Mouse (Mus musculus): ENCODE data around the gene Sidt2.
A peak's percentile ranks its signal among the peaks of the same experiment; 100 is the strongest.

The Sidt2 gene

DNA sequence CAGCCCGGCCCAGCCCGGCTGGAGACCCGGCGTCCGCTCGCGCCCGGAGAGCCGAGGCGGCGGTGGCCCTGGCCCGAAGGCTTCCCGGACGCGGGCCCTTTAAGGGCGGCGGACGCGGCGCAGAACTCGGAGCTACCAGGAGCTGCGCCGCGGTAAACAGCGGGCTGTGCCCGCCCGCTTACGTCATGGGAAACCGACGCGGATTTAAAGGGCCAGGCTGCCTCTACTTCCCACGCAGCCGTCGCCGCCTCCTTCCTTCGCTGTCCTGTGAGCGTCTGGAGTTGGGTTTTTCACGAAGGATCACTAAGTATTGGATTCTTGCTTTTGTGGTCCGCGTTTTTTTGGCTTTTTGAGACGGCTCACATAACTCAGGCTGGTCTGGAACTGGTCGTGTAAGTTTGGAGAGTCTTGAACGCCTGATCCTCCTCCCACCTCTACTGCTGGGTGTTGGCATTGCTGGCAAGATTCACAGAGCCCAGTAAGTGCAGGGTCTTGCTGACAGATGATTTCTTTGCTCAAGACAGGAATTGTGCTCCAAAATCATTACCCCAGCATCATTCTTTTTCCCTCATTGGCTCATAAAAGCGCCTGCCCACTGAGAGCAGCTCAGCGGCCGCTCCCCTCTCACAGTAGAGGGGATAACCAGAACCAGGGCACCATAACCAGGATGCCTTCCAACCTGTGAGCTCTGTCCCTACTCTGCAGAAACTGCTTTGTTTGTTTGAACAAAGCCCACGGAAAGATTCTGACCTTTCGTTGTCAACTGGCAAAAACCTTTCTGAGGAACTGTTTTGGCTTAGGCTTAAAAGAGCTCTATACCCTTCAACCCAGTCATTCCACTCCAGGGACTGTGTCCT lies at the start of gene Sidt2:
Gene Sidt2 (minus strand): TSS at position 152 of the 857 bp plus-strand sequence.
- peak; percentile 86 to 91 for DNase-seq

DNA sequence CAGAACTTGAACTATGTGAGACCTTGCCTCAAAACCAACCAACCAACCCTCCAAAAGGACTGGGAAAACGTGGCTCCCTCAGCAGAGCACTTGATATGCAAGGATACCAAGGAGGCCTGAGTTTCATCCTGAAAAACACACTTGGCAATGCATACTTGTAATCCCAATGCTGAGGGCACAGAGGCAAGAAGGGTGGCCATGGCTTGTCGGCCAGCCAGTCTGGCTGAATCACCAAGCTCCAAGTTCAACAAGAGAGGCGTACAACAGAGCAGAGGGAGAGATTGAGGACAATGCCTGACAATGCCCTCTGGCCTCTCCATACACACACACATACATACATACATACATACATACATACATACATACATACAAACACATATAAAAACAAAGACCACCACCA lies 49.5 kb upstream of the Sidt2 start:
- DNase-seq: no peak

DNA sequence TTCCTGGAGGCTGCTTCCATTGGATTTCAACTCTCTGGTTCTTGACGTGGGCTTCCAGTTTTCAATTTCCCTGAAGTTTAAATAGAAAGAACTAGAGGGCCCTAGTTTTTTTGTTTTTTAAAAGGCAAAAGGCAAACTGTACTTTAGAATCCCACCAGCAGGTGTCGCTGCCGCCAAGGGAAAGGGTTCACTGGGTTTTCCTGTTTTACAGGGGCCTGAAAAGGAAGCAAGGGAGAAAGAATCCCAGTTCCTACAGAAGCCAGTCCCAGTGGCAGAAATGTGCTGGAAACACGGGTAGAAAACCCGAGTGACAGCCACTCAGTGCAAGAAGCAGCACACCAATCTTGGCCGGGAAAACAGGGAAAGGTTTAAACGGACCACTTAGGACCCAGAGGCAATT lies 48.7 kb upstream of the Sidt2 start:
- DNase-seq: peak; percentile 43 to 82

DNA sequence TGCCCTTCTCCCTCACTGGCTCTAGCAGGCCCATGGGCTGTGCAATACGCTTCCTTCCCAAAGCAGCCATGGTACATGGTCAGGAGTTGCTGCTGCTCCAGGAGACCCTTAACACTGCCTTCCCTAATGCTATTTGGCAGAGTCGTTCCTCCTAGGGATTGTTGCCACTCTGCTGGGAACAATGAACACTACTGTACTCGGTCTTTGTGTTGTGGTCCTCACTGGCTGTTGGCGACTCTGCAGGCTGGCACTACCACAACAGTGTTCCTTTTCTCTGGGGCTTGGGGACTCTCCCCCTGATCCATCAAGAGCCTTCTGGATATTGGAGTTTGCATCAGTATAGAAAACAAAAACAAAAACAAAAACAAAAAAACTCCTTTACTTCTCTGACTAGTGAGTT lies 44.0 kb upstream of the Sidt2 start:
- no peak for DNase-seq

DNA sequence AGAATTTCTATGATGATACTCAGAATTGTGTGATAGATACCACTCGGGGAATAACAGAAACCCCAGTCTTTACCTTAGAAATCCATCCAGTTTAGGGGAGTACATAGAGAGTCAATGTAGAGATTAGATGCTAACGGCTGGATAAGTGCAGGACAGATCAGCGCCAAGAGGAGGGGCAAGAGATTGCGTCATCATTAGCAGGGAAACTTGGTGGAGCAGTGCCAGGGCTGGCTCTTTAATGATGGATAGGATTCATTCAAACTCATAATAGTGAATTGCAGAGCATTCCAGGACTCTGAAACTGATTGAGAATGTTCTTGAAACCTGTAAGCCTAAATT lies 30.1 kb upstream of the Sidt2 start:
- peak; percentile 45 to 68 for DNase-seq

DNA sequence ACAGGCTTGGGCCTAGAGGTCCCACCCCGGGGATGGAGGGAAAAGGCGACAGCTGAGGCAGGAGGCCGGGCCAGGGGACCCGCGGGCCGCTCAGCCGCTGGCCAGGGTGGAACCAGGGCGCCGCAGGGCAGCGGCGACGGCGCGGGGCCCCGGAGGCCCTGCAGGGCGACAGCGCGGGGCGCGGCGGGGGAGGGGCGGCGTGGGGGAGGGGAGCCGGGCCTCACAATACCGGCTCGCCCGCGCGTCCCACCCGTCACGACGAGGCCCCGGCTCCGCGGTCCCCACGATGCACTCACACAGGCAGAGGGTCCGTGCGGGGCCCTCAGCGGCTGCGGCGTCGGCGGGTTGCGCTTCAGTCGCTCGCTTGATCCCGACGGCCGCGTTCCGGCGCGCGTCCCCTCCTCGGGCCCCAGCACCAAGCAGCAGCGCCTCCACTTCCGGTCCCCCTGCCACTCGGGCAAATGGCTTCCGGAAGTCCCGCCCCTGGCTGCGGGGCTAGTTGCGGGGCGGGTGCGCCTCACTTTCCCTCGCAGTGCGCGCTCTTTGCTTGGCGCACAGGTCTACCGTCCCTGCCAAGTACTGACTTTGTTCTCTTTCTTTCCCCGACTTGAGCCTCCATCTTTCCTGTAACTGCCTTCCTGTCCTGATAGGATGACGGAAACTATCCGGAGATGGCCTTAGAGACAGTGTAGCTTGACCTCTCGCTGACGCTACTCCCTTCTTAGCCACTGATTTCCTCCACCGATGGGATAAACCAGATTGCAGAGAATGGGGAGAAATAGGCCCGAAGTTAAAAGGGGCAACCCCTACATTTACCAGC lies 29.6 kb upstream of the Sidt2 start:
- peak; percentile 78 to 81 for DNase-seq

DNA sequence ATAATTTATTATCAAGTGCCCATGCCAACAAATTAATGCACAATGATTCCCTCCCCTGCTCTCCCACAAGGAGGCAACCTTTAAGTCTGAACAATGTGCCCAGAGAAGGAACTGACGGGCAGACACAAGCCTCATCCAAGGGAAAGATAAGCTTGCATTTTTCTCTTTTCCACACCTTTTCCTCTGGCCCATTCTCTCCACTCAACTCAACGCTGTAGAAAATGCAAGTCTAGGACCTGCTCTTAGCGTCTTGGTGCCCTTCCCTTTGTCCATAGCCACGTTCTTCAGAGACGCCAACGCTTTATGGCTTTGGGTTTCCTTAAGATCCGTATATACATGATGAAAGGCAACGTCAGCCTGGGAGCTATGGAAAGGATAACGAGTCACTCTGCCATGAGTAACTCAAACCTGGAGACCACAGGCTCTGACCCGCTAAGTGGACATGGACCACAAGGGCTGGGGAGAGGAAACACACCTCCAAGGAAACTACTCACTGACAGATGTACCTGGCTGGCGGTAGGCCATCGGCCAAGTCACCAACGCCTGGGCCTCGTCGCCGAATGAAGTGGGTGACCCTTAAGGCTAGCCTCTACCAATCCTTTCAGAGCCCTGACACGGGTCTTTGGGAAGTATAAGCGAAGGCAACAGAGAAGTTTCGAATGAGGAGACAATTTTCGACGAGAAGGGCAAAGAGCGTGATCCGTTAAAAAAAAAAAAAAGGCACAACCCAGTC lies 28.8 kb upstream of the Sidt2 start:
- peak in 1 of 2 experiments; percentile 21 for DNase-seq

DNA sequence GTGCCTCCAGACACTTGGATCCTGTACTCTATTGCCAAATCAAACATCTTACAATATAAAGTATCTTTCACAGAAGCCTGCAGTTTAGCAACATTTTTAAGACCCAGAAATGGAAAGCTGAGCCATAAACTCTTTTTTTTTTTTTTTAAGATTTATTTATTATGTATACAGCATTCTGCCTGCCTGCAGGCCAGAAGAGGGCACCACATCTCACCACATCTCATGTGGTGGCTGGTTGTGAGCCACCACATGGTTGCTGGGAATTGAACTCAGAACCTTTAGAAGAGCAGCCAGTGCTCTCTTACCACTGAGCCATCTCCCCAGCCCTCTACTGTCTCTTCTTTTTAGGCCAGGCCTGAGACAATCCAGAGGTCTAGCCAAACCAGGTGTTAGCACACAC lies 26.3 kb upstream of the Sidt2 start:
- DNase-seq: no peak

DNA sequence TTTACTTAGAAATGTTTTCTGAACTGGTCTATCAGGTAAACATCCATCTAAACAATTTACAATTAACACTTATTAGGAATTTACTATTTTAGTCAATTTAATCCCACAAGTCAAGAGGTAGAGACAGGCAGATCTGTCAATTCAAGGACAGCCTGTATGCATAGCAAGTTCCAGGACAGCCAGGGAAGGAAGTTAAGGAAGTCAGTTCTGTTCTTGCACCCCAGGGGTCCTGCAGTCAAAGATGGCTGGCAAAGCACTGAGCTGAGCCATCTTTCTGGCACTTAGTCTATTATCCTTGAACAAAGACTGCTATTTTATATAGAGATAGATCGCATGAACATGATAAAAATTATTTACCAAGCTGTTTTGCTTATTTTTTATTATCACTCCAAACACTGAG lies 25.6 kb upstream of the Sidt2 start:
- DNase-seq: no peak

DNA sequence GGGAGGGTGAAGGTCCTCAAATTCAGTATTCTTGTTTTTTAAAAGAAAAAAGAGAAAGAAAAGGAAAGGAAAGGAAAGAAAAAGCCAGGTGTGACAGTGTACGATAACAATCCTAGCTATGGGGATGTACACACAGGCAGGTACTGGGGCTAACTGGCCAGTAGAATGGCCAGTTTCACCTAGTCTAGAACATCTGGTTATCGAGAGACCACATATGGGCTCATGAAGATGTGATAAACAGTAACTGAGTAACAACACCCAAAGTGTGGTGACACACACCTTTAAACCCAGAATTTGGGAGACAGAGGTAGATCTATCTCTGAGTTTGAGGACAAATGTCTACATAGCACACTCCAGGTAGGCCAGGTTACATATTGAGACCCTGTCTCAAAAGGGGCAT lies 24.7 kb upstream of the Sidt2 start:
- DNase-seq: no peak

DNA sequence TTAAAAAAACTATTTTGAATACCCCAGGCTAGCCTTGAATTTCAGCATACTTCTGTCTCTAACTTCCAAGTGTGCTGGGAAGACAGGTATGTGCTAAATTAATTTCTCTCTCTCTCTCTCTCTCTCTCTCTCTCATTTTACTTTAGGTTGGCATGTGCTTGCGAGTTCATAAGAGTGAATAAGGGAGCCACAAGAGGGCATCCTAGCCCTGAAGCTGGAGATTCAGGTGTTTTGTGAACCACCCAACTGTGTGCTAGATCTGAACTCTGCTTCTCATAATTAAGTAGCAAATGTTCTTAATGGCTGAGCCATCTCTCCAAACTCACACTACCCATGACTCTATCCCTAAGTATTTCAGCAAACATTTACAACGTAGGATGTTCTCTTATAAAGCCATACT lies 21.8 kb upstream of the Sidt2 start:
- no peak for DNase-seq

DNA sequence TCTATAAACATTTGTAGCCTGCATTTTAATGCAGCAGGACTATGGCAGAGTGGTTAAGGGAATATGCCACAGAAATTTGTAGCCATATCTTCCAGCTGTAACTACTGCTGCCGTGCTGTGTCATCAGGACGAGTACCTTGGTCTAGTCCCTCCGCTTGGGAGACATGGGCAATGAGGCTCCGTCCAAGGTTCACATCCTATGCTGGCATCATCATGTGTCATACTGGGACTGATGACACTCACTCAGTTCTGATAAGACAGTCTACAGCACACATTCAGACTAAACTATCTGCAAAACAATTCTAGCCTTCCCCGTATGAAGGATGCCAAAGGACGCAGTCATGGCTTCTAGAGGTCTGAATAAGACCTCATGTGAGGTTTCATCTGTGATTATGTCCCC lies 8.5 kb upstream of the Sidt2 start:
- no peak for DNase-seq

DNA sequence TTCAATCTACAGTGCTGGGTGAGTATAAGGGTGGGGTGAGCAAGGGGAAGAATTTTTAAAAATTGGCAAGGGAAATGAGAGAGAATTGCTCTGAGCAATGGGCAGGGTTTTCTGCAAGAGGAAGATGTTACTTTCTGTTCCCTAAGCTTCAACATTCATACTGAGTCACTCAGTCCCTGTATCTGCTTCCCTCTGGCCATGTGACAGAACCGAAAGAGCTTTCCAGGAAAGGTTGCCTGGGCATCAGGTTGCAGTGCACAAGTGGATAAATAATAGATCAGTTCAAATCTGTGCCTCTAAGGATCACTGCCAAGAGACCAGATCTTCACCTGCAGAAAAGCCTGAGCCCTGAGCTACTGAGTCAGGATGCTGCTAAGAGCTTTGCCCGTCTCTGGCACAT lies 6.8 kb upstream of the Sidt2 start:
- no peak for DNase-seq

DNA sequence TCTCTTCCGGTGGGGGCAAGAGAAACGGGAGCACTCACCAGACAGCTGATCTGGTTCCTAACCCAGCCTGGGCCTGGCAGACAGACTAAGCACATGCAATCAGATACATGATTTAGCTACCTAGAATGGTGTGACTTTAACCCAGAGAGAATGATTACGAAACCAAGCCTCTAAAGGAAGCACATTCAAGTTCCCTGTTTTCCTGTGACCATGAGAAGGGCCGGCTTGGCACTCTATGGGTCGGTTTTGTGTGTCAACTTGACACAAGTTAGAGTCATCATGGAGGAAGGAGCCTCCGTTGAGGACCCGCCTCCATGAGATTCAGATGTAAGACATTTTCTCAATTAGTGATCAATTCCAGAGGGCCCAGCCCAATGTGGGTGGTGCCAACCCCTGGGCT lies 4.6 kb upstream of the Sidt2 start:
- DNase-seq: no peak

DNA sequence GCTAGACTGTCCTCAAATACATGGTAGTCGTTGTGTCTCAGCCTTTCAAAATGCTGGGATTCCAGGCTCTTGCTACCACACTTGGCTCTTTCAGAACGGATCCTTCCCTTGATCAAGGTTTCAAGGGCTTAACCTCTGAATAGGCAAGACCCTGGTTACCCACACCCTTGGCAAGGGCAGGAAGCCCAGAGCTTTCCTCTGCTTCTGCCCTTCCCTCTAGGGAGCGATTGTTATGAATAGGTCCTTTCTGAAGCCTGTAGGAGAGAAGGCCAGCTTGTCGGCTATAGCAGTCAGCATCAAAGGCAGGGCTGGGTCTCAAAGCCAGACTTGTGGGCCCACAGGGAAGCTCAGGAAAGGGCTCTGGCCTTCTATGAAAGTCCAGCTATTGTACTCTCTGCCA lies 3.8 kb upstream of the Sidt2 start:
- no peak for DNase-seq

DNA sequence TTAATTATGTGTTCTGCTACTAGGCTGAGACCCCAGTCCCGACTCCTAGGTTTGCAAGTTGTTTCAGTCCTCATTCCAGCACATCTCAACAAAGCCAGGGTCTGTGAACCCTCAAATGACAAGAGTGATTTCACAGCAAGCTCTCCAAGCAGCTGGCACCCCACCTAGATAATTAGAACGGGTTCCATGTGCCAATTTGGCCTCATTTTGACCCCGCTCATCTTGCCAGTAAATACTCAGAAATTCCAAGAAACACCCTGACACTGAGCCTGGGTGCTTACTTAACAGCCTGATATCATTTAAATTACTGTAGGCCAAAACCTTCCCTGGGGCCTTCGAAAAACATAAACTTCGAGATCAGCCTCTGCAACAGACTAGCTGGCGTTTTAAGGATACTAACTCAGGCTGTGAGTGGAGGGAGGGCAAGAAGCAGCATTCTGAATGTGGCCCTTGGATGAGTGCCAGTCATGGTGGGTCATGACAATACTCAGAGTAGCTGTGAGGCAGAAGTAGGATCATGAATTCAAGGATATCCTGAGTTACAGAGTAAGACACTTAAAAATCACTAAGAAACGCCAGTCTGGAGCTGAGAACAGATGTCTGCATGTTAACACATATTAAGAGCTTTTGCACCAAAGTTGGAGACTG lies 3.1 kb upstream of the Sidt2 start:
- DNase-seq: no peak

DNA sequence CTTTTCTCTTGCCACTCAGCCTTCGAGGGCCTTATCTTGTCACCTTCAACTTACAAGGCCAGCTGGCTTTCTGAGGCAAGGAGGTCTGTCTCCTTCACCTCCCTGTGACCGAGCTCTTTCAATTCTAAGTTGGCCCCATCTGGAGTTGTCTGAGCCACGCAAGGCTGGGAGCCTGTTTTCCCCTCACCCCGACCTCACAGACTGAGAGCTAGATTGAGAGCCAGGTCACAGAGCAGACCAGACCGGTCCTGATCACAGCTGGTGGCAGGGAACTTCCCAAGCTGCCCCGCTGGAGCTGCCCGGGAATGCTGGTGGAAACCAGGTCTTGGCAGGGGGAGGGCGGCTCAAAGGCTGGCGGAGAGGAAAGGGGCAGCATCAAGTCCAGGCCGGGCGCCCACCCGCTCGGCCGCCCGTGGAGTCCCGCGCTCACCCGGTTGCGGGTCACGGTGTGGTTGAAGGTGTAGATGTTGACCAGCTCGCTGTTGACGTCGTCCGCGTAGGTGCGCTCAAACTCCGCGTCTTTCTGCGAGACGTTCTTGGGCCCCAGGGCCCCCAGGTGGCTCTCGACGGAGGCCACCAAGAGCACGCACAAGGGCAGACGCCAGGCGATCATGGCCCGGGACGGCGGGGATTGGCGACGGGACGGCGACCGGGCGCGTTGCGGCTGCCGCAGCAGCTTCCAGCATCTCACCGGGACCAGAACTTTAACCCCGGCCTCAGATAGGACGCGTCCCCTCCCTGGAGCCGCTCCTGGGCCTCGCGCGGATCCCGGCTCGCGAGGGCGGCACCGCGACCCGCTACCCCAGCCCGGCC lies 558 bp downstream of the Sidt2 start:
- peak; percentile 62 to 63 for DNase-seq

DNA sequence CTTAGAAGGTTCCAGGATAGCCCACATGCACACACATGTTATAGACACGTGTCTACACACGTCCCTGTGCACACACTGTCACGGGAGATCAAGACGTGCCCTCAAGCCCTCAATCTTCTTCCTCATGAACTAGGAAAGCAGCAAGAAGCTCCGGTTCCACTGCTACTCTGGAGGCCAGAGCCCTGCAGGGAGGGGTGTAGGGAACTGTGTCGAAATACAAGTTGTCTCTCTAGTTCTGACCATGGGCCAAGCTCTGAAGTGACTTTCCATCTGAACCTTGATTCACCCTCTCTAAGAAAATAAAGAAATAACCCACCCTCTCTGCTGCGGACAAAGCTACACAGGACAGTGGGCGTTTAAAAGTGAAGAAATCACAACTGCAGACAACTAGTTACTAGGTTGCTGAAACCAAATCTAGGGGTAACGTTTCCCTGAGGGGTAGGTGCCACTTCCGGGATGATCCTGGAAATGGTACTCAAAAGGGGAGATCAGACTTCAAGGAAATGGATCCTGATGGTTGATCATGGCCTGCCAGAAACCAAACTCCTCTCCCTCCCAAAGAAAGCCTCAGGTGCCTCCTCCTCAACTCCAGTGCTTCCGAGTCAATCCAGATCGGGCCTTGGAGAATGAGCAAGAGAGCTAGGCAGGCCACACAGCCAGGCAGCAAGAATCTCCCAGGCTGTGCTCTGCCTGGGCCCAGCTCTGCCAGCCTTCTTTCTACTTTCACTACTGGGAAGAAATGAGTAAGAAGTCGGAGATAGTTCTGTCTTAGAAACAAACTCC lies 1.4 kb downstream of the Sidt2 start:
- DNase-seq: no peak

DNA sequence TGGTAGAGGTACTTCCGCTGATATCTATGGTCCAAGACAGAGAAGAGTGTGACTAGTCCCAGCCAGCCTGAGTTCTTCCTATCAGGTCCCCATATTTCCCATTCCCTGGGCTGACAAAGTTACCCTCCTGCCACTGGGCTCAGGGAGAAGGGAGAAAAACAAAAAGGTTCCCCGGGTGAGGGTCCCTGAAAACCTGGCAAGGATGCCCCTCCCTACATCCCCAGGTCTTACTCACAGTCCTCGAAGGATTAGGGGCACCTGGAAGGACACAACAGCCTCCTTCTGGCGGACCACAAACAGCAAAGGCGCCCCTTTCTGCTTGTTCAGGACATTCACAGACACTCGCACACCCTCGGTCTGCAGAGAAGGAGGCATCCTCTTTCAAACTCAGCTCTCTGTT lies 2.2 kb downstream of the Sidt2 start:
- DNase-seq: no peak

DNA sequence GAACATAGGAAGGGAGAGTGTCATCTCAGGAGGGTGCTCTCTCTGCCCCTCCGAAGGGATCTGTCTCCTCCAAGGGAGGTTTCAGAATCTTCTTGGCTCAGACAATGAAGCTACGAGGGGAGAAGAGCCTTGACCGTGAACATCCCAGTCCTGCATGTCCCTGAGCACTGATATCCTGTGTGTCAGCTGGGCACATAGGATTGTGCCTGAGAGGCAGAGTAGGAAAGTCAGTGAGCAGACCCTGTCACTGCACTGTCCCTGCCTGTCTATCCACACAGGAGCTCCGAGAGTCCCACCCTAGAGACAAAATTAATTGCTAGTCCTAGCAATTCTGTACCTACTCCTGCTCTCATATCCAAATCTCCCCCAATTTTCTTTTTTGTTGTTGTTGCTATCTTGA lies 3.0 kb downstream of the Sidt2 start:
- no peak for DNase-seq

DNA sequence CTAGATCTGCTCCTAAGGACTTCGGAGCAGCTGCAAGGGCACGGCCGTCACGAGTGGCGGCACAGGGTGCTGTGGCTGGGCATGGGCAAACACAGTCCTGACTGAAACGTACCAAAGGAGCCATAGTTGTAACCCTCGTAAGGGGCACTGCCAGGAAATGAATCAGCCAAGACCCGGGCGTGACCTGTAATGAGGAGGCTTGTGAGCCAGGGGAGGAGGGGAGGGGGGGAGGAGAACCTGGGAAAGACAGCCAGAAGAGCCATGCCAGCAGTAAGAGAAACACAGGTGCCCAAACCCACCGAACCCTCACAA lies 8.2 kb downstream of the Sidt2 start:
- DNase-seq: no peak
